Mouse (Mus musculus) embryo, embryonic 10 days (tissue): ENCODE measurements at regions not wholly inside any gene's neighbourhood (a gene's known extent, or its start where the extent isn't known, plus 50 kb on each side); places are given as distances from the start of the nearest gene placed in this dataset.
A peak's percentile ranks its signal among the peaks of the same experiment; 100 is the strongest.

Source experiments
- DNase-seq: peaks from one replicate; pipeline ENCODE4 v3.0.0-alpha.2; 2015; ENCODE audit warnings: low spot score

DNA sequence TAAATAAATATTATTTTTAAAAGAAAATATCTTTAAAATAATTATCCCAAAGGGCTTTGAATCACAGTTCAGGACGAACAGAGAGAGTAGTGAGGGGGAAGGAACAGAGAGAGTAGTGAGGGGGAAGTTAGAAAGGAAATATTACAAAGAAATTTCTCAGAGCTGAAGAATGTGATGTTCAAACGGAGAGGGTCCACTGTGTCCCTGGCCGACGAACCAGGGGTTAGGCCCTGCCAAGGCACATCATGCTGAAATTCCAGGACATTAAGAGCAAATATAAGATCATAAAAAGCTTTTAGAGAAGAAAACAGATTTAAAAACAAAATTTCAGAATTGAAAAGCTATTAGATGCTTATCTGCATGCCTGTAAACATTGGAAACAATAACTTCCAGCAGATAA lies 61.6 kb downstream of the Skor1 start:
- no peak for DNase-seq

DNA sequence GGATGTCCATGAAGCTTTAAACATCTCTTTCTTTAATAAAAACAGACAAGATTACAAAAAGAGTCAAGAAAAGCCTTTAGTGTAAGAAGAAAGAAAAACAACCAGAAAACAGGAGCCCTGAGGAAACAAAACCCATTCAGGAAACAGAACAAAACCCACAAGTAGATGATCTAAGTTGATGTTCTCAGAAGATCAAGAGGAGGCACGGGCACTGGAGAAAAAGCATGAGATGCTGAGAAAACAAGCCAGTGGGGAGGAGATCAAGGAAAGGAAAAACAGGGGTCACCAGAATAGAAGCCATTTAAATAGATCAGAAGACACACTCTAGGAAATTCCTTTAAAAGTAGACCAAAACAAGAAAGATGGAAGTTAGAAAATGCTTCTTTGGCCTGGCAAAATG lies 62.1 kb downstream of the Skor1 start:
- DNase-seq, result no peak

DNA sequence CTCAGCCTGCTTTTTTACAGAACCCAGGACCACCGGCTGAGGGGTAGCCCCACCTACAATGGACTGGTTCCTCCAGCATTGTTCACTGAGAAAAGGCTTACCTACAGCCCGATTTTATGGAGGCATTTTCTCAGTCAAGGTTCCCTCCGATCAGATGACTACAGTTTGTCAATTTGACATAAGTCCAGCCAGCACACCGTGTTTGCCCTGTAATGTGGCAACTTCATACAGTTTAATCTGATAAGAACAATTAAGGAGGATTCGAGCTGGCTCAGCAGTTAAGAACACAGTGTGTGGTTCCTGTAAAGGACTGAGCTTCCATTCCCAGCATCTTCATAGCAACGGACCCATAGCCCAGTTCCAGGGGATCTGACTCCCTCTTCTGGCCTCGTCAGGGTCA lies 65.9 kb downstream of the Skor1 start:
- no peak for DNase-seq

DNA sequence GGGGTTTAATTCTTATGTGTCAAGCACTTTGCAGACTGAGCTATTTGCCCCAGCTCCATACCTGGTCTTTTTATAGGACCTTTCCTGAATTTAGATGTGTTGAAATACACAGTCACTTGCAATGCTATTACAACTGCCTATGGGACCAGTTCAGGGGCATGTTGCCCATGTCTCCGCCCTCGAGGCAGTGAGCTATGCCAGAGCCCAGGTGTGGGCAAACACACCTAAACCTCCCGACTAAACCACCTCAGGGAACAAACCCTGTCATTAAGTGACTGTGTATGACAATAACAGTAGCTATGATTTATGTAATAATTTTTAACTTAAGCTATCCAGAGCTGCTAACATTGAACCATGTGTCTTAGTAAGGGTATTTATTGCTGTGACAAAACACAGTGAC lies 66.5 kb downstream of the Skor1 start:
- DNase-seq, result no peak

DNA sequence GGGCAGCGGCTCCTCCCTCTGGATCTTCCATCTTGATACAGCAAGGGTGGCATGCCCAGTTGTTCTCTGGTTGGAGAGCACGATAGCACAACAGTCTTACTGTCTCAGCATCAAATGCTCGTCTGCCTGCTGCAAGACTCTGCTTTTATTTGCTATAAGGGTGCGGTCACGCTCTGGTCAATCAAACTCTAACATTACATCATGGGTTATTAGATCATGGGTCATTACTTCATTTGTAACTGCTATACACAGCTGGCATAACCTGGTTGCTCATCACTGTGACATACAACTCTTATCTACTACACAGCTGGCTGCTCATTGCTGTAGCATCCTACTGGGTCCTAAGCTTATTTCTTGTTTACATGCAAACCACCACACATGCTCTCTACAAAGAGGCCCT lies 68.4 kb downstream of the Skor1 start:
- DNase-seq, result no peak

DNA sequence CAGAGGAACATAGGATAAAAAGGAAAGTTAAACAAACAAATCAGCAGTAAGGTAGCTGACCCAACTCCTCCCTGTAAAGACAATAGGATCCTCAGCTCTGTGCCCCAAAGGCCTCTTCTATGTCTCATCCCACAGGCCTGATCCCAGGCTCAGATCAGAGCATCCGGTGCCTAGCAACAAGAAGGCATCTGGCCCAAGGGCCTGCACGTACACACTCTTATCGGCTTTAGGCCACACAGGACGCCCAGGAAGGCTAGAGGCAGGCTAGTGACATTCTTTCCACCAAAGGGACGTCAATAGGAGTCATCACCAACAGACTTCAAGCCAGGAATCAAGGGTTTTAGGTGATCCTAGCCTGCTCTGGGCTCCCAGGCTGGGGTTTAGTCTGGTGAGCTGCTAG lies 73.5 kb downstream of the Skor1 start:
- DNase-seq, result peak; percentile 84

DNA sequence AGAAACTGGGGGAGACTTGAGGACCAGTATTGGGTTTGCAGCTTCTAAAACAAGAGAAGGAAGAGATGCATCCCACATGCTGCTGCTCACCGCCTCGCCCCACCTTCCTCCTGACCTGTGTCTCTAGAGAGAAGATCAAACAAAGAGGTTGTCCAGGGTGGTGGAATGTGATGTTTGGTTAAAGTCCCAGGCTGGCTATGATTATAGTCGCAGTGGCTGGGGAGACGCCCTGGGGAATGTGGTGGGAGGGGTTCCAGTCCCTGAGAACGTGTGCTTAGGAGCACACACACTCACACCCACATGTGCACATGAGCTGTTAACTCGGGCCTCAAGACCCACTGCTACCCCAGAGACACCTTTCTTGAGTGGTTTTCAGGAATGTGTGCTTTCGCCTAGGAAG lies 74.0 kb downstream of the Skor1 start:
- peak; percentile 47 for DNase-seq

DNA sequence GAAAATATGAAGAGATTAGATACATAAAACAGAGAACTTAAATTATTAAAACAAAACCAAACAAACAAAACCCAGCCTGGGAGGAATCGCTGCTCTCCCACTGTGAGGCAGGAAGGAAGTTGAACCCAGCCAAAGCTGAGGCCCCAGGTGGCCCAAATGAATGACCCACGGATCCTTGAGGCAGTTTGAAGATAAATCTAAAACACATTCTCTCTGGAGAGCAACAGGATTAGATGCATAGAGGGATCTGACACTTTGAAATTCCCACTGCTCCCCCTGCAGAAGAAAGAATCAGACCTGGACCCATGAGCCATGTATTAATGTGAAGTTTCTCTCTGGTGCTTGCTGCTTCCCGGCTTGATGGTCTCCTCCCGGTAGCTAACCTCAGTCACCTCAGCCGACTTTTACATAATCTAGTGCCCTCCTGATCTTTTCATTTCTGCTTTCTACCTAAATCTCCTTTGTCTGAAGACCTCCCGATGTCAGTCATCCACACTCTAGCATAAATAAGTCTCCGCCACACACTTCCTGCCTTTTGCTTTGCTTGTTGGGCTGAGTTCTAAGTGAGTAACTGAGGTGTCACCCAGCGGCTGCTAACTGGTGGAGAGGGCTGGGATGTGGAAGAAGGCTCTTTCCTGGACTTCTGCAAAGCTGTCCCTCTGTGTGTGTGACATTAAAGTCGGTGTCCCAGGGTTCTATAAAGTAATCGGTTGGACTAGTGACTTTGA lies 74.6 kb downstream of the Skor1 start:
- DNase-seq, result peak; percentile 47

DNA sequence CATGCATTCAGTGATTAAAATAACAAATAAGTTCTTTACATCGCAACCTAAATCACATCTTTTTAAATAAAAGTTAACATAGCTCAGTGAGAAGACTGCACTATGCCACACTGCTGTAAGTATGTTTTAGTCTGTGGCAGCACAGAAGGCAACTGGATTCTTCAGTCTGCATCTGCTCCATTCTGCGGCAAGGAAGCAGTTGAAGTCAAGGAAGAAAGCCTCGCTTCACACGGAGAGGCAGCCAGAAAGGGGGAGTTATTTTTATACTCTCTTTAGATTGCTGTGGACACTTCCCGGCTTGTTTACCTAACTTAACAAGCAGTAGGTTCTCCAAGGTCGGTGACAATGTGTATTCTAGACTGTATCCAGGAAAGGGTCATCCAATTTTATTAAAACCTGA lies 77.7 kb downstream of the Skor1 start:
- no peak for DNase-seq

DNA sequence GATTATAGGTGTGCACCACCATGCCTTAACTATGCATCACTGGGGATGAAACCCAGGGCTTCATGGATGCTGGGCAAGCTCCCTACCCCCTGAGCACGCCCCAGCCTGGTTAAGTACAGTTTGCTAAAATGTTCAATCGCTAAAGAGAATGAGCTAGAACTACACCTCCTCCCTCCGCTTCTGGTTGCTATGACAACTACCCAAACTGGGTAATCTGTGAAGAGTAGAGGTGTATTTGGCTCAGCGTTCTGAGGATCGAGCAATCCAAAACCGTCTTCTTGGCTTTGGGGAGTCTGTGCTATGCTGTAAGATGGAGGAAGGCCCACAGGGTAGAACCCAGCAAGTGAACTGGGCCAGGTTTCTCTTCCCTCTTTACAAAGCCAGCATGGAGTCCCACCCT lies 78.8 kb downstream of the Skor1 start:
- DNase-seq, result no peak

DNA sequence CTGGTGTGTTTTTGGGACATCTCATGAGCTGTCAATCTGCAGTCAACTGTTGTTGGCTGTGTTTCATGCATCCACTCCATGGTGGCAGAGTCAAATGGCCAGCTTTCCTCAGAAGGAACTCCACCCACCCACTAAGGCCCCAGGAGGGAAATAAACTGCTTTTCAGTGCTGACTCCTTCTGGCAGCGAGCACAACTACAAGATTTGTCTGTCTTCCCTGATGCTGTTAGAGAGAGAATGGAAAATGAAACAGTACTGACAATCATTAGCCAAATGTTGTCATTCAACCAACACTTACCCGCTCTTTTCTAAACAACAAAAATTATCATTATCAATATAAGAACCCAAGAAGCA lies 79.3 kb upstream of the Pias1 start:
- DNase-seq, result no peak

DNA sequence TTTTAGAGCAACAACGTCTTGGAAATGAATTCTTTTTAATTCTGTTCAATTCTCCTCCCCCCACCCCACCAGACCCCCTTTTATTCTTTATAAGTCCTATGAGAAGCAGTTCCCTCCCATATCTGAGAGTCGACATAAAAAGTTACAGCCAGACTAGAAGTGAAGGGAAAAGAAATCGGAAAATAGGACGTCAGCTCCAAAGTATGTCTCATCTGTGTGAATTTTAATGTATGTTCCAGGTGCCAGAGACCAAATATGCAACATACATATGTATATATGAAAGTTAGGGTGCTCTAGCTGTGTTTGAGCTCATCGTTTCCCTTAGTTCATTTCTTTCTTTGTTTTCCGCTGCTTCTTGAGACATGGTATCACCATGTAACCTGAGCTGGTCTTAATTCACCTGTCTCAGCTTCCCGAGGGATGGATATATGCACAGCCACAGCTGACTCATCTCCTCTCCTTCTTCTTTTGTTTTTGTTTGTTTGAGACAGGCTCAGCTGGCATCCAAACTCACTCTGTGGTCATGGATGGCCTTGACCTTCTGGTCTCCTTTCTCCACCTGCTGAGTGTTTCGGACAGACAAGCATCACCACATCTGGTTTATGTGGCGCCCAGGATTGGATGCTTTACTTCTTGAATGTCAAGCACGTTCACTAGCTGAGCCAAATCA lies 78.8 kb upstream of the Pias1 start:
- no peak for DNase-seq

DNA sequence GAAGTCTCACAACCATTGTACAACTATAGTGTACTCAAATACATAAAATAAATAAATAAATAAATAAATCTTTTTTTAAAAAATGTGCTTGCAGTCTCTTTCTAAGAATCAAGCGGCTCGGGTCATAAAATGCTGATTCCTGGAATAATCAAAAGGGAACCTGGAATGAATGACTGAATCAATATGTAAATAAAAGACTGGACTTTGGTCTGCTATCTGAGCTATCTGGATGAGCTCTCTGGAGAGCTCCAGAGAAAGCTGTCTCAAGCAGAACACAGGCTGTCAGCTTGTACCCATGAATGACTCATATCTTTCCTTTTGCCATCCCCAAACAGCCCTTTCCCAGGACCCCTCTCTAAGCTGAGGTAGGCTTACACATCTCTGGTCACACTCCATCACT lies 75.8 kb upstream of the Pias1 start:
- DNase-seq, result no peak

DNA sequence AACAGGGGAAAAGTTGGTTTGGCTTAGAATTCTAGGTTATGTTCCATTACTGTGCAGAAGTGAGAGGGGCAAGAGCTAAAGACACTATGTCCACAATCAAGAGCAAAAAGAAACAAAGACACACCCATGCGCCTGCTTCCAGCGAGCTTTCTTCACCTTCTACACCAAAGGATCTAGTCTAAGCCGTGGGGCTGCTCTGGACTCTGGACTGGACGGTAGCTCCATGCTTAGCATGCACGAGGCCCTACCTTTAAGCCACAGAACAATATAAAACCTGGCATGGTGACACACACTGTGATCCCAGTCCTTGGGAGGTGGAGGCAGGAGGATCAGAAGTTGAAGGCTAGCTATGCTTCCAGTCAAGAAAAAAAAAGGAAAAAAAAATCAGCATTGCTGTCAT lies 73.0 kb upstream of the Pias1 start:
- DNase-seq, result no peak

DNA sequence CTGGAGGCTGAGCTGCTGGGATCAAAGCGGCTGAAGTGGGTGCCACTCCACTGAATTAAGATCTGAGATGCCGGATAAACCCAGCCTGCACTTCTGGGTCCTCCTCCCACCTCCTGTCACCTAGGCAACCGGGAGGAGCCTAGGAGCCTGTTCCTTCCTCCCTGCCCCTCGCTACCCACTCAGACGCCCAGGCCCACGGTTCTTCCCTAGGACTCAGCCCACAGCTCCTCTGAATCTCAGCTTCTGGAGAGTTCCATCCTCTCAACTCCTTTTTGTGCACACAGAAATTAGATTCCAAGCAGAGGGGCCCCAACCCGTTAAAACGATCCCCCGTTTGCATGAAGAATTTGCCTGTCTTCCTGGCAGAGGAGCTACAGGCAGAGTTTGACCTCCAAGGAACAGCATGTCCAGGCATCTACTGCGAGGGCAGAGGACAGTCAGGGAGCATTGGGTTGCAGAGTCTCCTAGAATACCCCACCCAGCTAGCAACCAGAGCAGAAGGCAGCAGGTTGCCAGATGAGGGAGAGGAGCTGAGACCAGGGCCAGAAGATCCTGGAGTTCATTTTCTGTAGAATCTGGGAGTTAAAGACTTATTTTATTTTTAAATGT lies 71.6 kb upstream of the Pias1 start:
- DNase-seq, result peak; percentile 86

DNA sequence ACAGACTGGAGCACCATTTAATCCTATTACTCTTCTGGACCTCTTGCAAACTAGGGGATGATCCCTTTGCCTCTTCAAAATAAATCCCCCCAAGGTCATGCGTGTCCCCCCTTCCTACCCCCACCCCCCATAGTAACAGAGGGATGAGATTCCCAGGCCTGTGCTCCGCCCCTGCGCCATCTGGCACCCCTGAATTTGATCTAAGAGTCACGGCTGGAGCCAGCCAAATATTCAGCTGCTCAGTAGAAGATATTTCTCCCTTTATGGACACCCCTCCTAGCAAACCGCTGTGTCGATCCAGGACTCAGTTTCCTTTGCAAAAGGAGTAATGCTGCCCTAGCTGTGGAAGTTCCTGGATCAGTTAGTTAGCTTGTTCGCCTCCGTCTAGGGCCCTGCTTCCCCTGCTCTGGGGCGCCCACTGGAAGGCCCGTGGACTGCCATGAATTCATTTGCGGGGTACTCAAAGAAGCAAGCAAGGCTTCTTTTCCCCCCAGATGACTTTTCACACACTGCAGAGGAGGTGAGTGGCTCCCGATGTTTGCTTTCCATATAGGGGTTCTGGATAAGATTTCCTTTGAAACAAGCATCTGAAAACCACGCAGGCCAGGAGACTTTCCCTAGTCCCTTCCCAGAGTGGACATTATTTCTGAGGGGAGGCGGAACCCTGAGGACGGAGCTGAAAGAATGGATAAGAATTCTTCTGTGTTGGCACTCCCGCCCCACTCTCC lies 70.9 kb upstream of the Pias1 start:
- no peak for DNase-seq

DNA sequence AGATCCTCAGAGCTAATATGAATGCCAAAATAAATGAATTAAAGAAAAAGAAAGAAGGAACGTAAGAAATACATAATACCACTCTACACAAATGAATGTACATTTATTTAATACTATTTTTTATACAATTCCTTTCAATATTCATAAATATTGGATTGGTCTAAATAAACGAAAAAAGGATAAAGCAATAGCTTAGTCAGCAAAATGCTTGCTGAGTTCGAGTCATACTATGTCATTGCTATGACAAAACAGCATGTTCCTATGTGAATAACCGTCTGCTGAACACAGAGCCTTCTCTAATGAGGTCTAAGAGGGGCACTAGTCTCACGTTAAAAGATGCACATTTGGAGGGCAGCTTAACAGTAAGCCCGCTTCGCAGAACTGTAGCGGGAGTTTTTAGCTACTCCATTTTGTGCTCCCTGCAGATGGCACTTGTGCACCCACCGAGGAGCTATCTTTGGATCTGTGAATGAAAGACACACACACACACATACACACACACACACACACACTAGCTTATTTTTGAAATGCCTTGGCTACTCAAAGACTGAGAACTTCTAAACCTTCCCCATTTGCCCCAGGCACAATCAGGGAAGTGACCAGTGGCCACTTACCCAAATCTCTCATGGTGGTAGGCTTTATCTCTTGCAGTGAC lies 69.1 kb upstream of the Pias1 start:
- no peak for DNase-seq

DNA sequence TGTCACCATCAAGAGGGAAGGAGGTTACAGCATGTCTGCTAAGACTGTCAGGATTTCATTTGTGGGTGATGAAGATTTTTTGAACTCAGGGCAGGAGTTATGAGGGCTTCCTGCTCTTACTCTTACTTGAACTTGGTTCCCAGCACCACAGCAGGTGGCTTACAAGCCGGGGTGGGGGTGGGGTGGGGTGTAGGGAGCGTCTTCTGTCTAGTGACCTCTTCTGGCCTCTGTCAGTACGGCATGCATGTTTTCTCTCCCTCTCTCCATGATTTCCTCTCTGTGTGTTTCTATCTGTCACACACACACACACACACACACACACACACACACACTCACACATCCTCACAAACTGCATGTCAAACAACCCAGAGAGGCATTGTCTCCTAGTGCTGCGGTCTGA lies 64.5 kb upstream of the Pias1 start:
- DNase-seq, result no peak

DNA sequence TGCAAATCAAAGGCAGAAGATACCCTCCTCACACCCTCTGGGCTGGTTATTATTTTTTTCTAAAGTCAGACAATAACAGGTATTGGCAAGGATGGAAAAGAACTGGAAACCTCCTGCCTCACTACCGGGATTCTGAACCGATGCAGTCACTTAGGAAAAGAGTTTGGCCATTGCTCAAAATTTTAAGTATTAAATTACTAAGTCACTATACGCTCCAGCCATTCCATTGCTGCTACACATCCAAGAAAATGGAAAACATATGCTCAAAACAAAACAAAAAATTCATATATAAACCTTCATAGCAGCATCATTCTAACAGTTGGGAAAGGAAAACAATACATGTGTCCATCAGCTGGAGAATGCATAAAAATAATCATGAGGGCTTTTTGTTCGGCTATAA lies 63.9 kb upstream of the Pias1 start:
- no peak for DNase-seq

DNA sequence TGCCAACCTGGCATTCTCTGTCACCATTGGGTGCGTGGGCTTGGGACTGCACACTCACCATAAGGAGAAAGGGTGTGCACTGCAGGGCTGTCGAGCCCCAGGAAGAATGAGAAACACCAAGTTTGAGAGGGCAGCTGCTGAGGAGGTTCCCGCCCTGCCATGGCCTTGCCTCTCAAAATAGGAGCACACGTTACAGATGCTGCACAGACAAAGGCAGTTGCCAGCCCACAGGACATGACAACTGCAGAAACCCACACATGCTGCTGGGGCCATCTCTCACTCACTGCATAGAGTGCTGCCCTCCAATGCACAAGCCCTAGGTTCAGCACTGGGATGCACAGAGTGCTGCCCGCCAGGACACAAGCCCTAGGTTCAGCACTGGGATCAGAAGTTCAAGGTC lies 61.6 kb upstream of the Pias1 start:
- DNase-seq, result no peak

DNA sequence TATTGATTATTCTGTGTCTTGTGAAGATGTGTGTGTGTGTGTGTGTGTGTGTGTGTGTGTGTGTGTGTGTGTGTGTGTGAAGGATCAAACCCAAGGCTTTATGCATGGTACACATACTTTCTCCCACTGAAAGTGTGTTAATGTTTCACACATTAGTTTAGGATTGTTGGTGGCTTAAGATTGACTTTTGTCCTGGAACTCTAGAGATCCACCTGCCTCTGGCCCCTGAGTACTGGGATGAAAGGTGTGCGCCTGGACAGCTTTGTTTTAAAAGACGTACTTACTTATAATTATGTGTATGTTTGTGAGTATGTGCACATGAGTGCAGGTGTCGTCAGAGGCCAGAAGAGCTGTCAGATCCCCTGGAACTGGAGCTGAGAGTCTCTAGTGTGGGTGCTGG lies 59.3 kb upstream of the Pias1 start:
- no peak for DNase-seq

DNA sequence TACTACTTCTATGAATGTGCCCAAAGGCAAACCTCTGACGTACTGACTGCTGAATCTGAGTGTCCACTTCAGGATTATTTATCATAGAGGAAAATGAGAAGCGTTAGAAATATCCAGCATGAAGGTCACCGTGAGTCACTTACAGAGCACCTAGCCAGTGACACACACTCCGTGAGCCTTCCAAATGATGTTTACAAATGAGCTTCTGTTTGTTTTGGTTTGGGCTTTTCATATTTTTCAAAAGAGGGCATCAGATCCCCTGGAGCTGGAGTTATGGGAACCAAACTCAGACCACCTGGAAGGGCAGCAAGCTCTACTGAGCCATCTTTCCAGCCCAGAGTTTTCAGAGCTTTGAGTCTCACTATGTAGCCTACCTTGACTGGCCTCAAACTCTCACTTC lies 57.8 kb upstream of the Pias1 start:
- no peak for DNase-seq

DNA sequence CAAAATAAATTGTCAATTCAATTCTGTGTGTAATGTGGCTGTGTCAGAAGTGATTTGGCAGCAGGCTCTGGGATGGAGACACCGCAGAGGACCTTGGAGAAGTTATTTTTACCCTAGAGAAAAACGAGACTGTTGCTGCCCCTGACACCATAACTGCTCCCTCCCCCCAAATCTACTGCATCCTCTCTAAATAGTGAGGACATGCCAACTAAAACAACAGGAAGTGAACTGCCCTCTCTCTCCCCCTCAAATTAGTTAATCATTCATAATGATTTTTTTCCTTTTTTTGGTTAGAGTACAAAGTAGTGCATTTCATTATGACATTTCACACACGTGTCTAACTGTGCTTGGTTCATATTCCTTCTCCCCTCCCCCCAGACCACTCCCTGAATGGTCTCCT lies 55.6 kb upstream of the Pias1 start:
- no peak for DNase-seq
